Mouse (Mus musculus): ENCODE measurements around the gene Gm266. TPM values are rescaled to one million over a fixed set of nuclear protein-coding genes. Genes with fewer than 3 reads are reported as not detected.
A peak's percentile ranks its signal among the peaks of the same experiment; 100 is the strongest.

The Gm266 gene
- total and polyA plus RNA-seq, 2 experiments from 2014 or later: 8.4 to 12.6 TPM

DNA sequence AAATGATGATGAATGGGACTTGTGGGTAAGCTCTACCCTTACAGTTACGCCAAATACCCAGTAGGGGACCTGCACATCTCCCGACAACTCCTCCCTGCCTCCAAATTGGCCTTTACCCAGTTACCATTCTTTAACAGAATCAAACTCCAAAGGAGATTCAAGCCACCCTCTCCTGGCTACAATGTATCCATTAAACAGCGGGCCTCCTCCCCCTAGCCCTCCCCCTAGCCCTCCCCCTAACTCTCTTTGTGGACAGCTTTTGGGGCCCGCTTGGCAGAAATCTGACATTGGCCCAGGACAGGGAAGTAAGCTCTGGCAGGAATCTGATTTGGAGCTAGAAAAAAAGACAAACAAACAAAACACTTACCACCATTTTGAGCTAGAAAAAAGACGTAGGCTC lies 14.0 kb upstream of the Gm266 start:
- H3K4me1 ChIP-seq (ENCODE audit: insufficient read depth, low read length): no peaks in the 10 kb centered on the region
- H3K36me3 ChIP-seq (ENCODE audit: insufficient read depth, low read length): no peaks in the 10 kb centered on the region
- WGBS: 37% methylated on average over 5 of the region's 5 CpGs
- H3K27me3 ChIP-seq (ENCODE audit: insufficient read depth, low read length): no peaks in the 10 kb centered on the region
- no peak overlapping the region for H3K4me2 ChIP-seq (ENCODE audit: low read depth, low read length, poor library complexity, severe bottlenecking)
- no peak for ATAC-seq (ENCODE audit: low FRiP score)
- no peaks in the 10 kb centered on the region for H3K9me3 ChIP-seq (ENCODE audit: low read length)
- 0 out of 2 replicates have a peak, but pooled peaks have one; percentile 12 for TF ChIP-seq CTCF (IDR thresholded peaks at IDR 0.05)
- DNase-seq (ENCODE audit: low spot score): peak; percentile 64
- H3K9ac ChIP-seq (replicated peaks; ENCODE audit: low read length, poor library complexity, severe bottlenecking): no peak overlapping the region
- H3K4me3 ChIP-seq (ENCODE audit: low read depth, low read length): no peak overlapping the region
- H3K27ac ChIP-seq (ENCODE audit: low read depth, low read length): 0 out of 2 replicates have a peak overlapping the region, but pooled peaks have one; percentile 18

DNA sequence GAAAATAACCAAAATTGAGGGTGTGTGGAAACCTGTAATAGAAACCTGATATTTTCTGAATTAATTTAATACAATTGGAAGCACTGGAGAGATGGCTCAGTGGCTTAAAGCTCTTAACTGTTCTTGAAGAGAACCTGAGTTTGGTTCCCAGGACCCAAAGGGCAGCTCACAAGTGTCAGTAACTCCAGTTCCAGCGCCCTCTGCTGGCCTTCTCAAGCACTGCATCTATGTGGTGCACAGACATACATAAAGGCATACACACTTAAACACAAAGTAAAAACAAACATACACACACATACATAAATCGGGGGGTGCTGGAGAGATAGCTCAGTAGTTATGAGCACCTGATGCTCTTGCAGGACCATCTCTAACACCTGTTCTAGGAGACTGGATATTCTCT lies 11.5 kb upstream of the Gm266 start:
- no peaks in the 10 kb centered on the region for H3K36me3 ChIP-seq (ENCODE audit: insufficient read depth, low read length)
- no peak for ATAC-seq (ENCODE audit: low FRiP score)
- TF ChIP-seq CTCF (IDR thresholded peaks at IDR 0.05): peak; percentile 54
- DNase-seq (ENCODE audit: low spot score): no peak
- no peaks in the 10 kb centered on the region for H3K9me3 ChIP-seq (ENCODE audit: low read length)
- H3K4me2 ChIP-seq (ENCODE audit: low read depth, low read length, poor library complexity, severe bottlenecking): no peak overlapping the region
- H3K27me3 ChIP-seq (ENCODE audit: insufficient read depth, low read length): no peaks in the 10 kb centered on the region
- WGBS: 52% methylated on average over 2 of the region's 2 CpGs
- H3K27ac ChIP-seq (ENCODE audit: low read depth, low read length): no peak overlapping the region
- no peak overlapping the region for H3K9ac ChIP-seq (replicated peaks; ENCODE audit: low read length, poor library complexity, severe bottlenecking)
- no peaks in the 10 kb centered on the region for H3K4me1 ChIP-seq (ENCODE audit: insufficient read depth, low read length)
- H3K4me3 ChIP-seq (ENCODE audit: low read depth, low read length): no peak overlapping the region

DNA sequence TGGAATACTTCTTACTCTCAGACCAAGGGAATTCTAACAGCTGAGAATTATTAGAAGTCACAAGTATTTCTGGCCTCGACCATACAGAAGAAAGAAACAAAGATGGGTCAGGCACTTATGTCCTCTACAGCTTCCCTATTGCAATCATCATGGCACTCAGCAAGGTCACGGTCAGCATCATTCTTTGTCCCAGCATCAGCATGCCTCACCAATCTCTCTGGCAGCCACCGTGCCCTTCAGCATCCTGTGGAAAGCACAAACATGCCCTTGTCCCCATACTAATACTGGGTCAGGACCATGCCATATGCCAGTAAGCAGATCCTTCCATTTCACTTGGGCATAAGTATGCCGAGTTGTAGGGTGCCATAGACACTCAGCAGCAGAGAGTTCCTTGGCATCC lies 9.3 kb upstream of the Gm266 start:
- H3K9ac ChIP-seq (replicated peaks; ENCODE audit: low read length, poor library complexity, severe bottlenecking): no peak overlapping the region
- no peaks in the 10 kb centered on the region for H3K27me3 ChIP-seq (ENCODE audit: insufficient read depth, low read length)
- DNase-seq (ENCODE audit: low spot score) (no peak), ATAC-seq (ENCODE audit: low FRiP score) (no peak)
- TF ChIP-seq CTCF (IDR thresholded peaks at IDR 0.05): no peak
- H3K4me3 ChIP-seq (ENCODE audit: low read depth, low read length): no peak overlapping the region
- no peak overlapping the region for H3K27ac ChIP-seq (ENCODE audit: low read depth, low read length)
- H3K9me3 ChIP-seq (ENCODE audit: low read length): no peaks in the 10 kb centered on the region
- no peaks in the 10 kb centered on the region for H3K4me1 ChIP-seq (ENCODE audit: insufficient read depth, low read length)
- H3K4me2 ChIP-seq (ENCODE audit: low read depth, low read length, poor library complexity, severe bottlenecking): no peak overlapping the region
- H3K36me3 ChIP-seq (ENCODE audit: insufficient read depth, low read length): no peaks in the 10 kb centered on the region
- WGBS: 74% methylated on average over 4 of the region's 4 CpGs

DNA sequence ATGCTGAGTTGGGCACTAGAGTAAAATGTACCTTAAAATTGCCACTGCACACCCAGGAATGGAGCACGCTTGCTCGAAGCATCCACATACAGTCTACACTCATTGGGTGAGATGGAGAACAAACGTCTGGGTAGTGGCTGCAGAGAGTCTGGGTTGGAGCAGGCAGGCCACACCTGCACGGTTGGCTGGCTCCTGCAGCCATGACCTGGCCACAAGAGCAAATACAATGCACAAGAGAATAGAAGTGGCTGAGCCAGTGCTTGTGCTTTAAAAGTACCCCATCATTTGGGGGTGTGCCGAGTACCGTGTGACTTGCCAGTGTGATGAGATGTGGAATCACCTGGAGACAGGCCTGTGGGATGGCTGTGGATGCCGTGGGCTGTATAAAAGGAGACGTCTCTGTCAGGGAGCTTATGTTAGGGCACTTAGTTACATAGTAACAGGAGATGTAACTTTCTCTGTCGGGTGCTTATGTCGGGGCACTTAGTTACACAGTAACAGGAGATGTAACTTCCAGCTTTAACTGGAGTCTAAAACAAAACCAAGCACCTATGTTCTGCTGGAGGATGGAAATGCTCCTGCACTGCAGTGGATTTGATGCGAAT lies 3.7 kb upstream of the Gm266 start:
- no peak overlapping the region for H3K9ac ChIP-seq (replicated peaks; ENCODE audit: low read length, poor library complexity, severe bottlenecking)

DNA sequence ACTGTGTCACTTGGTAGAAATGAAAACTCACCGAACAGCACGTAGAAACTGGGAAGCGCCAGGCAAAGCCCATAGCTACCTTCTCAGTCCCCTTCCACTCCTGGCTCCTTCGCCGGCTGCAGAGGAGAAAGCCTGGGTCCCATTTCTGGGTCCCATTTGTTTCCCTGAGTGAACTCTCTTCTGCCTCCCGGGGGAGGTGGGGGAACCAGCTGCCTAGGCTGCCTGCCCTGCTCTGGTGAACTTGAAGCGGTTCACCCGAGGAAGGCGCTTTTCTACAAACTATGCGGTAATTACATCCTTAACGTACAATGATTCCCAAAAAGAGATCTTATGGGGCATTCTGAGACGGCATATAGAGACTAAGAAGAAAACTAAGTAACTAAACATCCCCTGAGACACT lies 832 bp upstream of the Gm266 start:
- no peaks in the 10 kb centered on the region for H3K9me3 ChIP-seq (ENCODE audit: low read length)
- H3K9ac ChIP-seq (replicated peaks; ENCODE audit: low read length, poor library complexity, severe bottlenecking): no peak overlapping the region
- H3K4me3 ChIP-seq (ENCODE audit: low read depth, low read length): no peak overlapping the region
- peak overlapping the region; percentile 49; the same call in 1 of the 2 replicates for H3K4me2 ChIP-seq (ENCODE audit: low read depth, low read length, poor library complexity, severe bottlenecking)
- DNase-seq (ENCODE audit: low spot score): no peak
- ATAC-seq (ENCODE audit: low FRiP score): no peak
- H3K27ac ChIP-seq (ENCODE audit: low read depth, low read length): no peak overlapping the region
- H3K27me3 ChIP-seq (ENCODE audit: insufficient read depth, low read length): peaks cover 31% of the 10 kb centered on the region
- no peak for TF ChIP-seq CTCF (IDR thresholded peaks at IDR 0.05)
- H3K4me1 ChIP-seq (ENCODE audit: insufficient read depth, low read length): no peaks in the 10 kb centered on the region
- 10% methylated on average over 12 of the region's 12 CpGs for WGBS
- no peaks in the 10 kb centered on the region for H3K36me3 ChIP-seq (ENCODE audit: insufficient read depth, low read length)

More for the DNA sequence above, 3.7 kb upstream of the Gm266 start:
- Histone ChIP-seq H3K27ac (ENCODE audit: low read depth, low read length) (no peak overlapping the region), H3K27me3 (ENCODE audit: insufficient read depth, low read length) (peaks cover 23% of the 10 kb centered on the region), H3K36me3 (ENCODE audit: insufficient read depth, low read length) (no peaks in the 10 kb centered on the region), H3K4me2 (ENCODE audit: low read depth, low read length, poor library complexity, severe bottlenecking) (no peak overlapping the region), H3K4me1 (ENCODE audit: insufficient read depth, low read length) (no peaks in the 10 kb centered on the region), H3K4me3 (ENCODE audit: low read depth, low read length) (no peak overlapping the region), H3K9me3 (ENCODE audit: low read length) (no peaks in the 10 kb centered on the region)
- ATAC-seq (ENCODE audit: low FRiP score) (no peak), DNase-seq (ENCODE audit: low spot score) (no peak)
- no peak for TF ChIP-seq CTCF (IDR thresholded peaks at IDR 0.05)
- 76% methylated on average over 11 of the region's 11 CpGs for WGBS

DNA sequence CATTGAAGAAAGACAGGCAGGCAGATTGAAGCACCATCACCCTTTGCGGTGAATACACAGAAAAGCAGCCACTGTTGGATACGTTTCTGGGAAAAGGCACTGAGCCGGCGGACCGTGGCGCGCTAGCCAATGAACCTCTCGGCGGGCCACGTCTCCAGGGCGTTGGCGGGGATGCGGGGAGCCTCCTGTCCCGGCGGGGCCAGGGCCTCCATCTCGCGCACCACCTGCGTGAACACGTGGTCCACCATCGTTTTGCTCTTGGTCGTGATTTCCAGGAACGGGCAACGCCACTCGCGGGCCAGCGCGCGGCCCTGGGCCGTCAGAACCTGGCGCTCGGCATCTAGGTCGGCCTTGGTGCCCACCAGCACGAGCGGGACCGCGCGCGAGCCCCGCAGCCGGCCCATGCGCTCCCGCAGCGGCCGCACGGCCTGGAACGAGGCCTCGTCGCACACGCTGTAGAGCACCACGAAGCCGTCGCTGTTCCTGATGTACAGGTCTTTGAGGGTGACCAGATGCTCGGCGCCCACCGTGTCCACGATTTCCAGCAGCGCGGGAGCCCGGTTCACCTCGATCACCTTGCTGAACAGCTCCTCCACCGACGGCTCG lies 474 bp downstream of the Gm266 start:
- peak overlapping the region; percentile 49 for H3K4me2 ChIP-seq (ENCODE audit: low read depth, low read length, poor library complexity, severe bottlenecking)
- no peak for ATAC-seq (ENCODE audit: low FRiP score)
- H3K9me3 ChIP-seq (ENCODE audit: low read length): no peaks in the 10 kb centered on the region
- H3K27ac ChIP-seq (ENCODE audit: low read depth, low read length): no peak overlapping the region; the same call in 1 of the 2 replicates
- DNase-seq (ENCODE audit: low spot score): no peak
- WGBS: under 1% methylated on average over 61 of the region's 63 CpGs
- no peak for TF ChIP-seq CTCF (IDR thresholded peaks at IDR 0.05)
- no peaks in the 10 kb centered on the region for H3K4me1 ChIP-seq (ENCODE audit: insufficient read depth, low read length)
- H3K27me3 ChIP-seq (ENCODE audit: insufficient read depth, low read length): peaks cover 31% of the 10 kb centered on the region
- no peaks in the 10 kb centered on the region for H3K36me3 ChIP-seq (ENCODE audit: insufficient read depth, low read length)
- no peak overlapping the region; the same call in 1 of the 2 replicates for H3K9ac ChIP-seq (replicated peaks; ENCODE audit: low read length, poor library complexity, severe bottlenecking)
- H3K4me3 ChIP-seq (ENCODE audit: low read depth, low read length): peak overlapping the region; percentile 27

All from midbrain, postnatal 0 days (tissue).